Mouse (Mus musculus) urinary bladder, adult 2 months (tissue): Measurements from ENCODE around the gene Mrps18b. TPM values are rescaled to one million over a fixed set of nuclear protein-coding genes. Genes with fewer than 3 reads are reported as not detected.
A peak's percentile ranks its signal among the peaks of the same experiment; 100 is the strongest.

ENCODE experiments used
- DNase-seq: peaks from one replicate; pipeline ENCODE4 v3.0.0; 2022; ENCODE audit warnings: low spot score
- polyA plus RNA-seq: library from polyadenylated mRNA; depleted of rRNA; stranded (reverse); fragments of >200 nt; gene quantifications from 2 replicates; pipeline ENCODE4 v1.2.3, GENCODE M21; 2012

The Mrps18b gene
- polyA plus RNA-seq, 1 experiment: 90.8 TPM

- no peak for DNase-seq
Observed at GRCm38 (mm10) chr17:35874721-35875120, 41.5 kb downstream of the Mrps18b start.

- DNase-seq: peak; percentile 90
Observed at GRCm38 (mm10) chr17:35873774-35874519, 42.2 kb downstream of the Mrps18b start.

GRCm38 (mm10) chr17:35870884-35871696, 45.1 kb downstream of the Mrps18b start:
- DNase-seq: peak; percentile 20

GRCm38 (mm10) chr17:35870151-35870883, 45.9 kb downstream of the Mrps18b start:
- DNase-seq: peak; percentile 35

- DNase-seq: peak; percentile 29
Observed at GRCm38 (mm10) chr17:35869346-35870067, 46.7 kb downstream of the Mrps18b start.

- no peak for DNase-seq
Observed at GRCm38 (mm10) chr17:35868961-35869345, 47.2 kb downstream of the Mrps18b start.

GRCm38 (mm10) chr17:35868165-35868820, 47.9 kb downstream of the Mrps18b start:
- DNase-seq: peak; percentile 23

- peak; percentile 30 for DNase-seq
Observed at GRCm38 (mm10) chr17:35866911-35867890, 49.0 kb downstream of the Mrps18b start.

GRCm38 (mm10) chr17:35866281-35866831, 49.8 kb downstream of the Mrps18b start:
- no peak for DNase-seq

- DNase-seq: peak; percentile 53
Observed at GRCm38 (mm10) chr17:35865481-35866280, 50.5 kb downstream of the Mrps18b start, which contains the start of gene Ppp1r18. Gene Ppp1r18, plus strand, starts transcription at chr17:35865593.

GRCm38 (mm10) chr17:35864832-35865353, 51.3 kb downstream of the Mrps18b start:
- DNase-seq: no peak

- DNase-seq: peak; percentile 88
Observed at GRCm38 (mm10) chr17:35861198-35861857, 54.9 kb downstream of the Mrps18b start, which contains the start of gene Nrm. Gene Nrm, plus strand, starts transcription at chr17:35861318.

- DNase-seq: no peak
Observed at GRCm38 (mm10) chr17:35860831-35861197, 55.4 kb downstream of the Mrps18b start.
